Mouse (Mus musculus) neural tube, embryonic 11.5 days (tissue): ENCODE results near the gene Ppp2ca. TPM values are rescaled to one million over a fixed set of nuclear protein-coding genes. Genes with fewer than 3 reads are reported as not detected.
"Not testable (repeated sequence)": the region's sequence is repeated elsewhere in the genome, so short reads cannot be mapped to it uniquely, and the experiment has no call there.

Source experiments
- ATAC-seq: fragments of 200-750 bp; cut with Nextera tagmentation; 2 replicates; pipeline ENCODE4 v1.8.0; 2017; ENCODE audit warnings: moderate number of reproducible peaks, mild to moderate bottlenecking, moderate TSS enrichment, moderate library complexity; ENCODE audit not compliant: insufficient read depth, low FRiP score, low TSS enrichment
- DNase-seq: peaks from one replicate; pipeline ENCODE4 v3.0.0-alpha.2; 2015; ENCODE audit warnings: low spot score
- H3K27ac ChIP-seq: fragments of 300-500 bp; sonication (generic); 2 replicates; pipeline ENCODE4 v1.5.1; 2014; ENCODE audit warnings: low read depth, mild to moderate bottlenecking, low read length
- H3K27me3 ChIP-seq: fragments of 300-500 bp; sonication (generic); 2 replicates; pipeline ENCODE4 v1.6.1; 2014; ENCODE audit warnings: mild to moderate bottlenecking, low read length, mixed read lengths; ENCODE audit not compliant: control insufficient read depth, insufficient read depth
- H3K36me3 ChIP-seq: fragments of 300-500 bp; sonication (generic); 2 replicates; pipeline ENCODE4 v1.6.1; 2014; ENCODE audit warnings: mild to moderate bottlenecking, low read length, moderate library complexity, mixed read lengths; ENCODE audit not compliant: control insufficient read depth, insufficient read depth
- H3K4me1 ChIP-seq: fragments of 300-500 bp; sonication (generic); 2 replicates; pipeline ENCODE4 v1.6.1; 2014; ENCODE audit warnings: low read length, mixed read lengths; ENCODE audit not compliant: control insufficient read depth, insufficient read depth
- H3K4me2 ChIP-seq: fragments of 300-500 bp; sonication (generic); 2 replicates; pipeline ENCODE4 v1.6.1; 2014; ENCODE audit warnings: low read depth, mild to moderate bottlenecking, moderate library complexity
- H3K4me3 ChIP-seq: fragments of 300-500 bp; sonication (generic); 2 replicates; pipeline ENCODE4 v1.5.1; 2014; ENCODE audit warnings: low read depth, low read length
- H3K9ac ChIP-seq: fragments of 300-500 bp; sonication (generic); 2 replicates; pipeline ENCODE4 v1.6.1; 2014; ENCODE audit warnings: mild to moderate bottlenecking, low read length
- H3K9me3 ChIP-seq: fragments of 300-500 bp; sonication (generic); 2 replicates; pipeline ENCODE4 v1.6.1; 2016; ENCODE audit warnings: low read length; ENCODE audit not compliant: control insufficient read depth
- WGBS: fragments of 180-500 bp; shearing (Covaris S2); extraction: QIAGEN DNeasy Blood & Tissue Kit; methylation state at CpG from one replicate; pipeline ENCODE4 v1.1.7; 2014; 5-methylcytosine and 5-hydroxymethylcytosine counted together
- polyA plus RNA-seq: library from polyadenylated mRNA; unstranded; fragments of >200 nt; fragmentation: Nextera tagmentation; extraction: Ambion mirVana; gene quantifications from 2 replicates; pipeline ENCODE4 v1.2.1, GENCODE M21; 2014

Ppp2ca gene
- polyA plus RNA-seq, 1 experiment from 2014 or later: 132 TPM

GRCm38 (mm10) chr11:52102977-52103376 is 4.5 kb downstream of the Ppp2ca start:
- no peak for ATAC-seq
- no peak overlapping the region for H3K4me2 ChIP-seq
- no peak overlapping the region for H3K4me3 ChIP-seq
- 94% methylated on average over 4 of the region's 4 CpGs for WGBS
- H3K4me1 ChIP-seq: peaks cover 10% of the 10 kb centered on the region
- no peak overlapping the region for H3K9ac ChIP-seq
- no peaks in the 10 kb centered on the region for H3K27me3 ChIP-seq
- no peaks in the 10 kb centered on the region for H3K36me3 ChIP-seq
- DNase-seq: no peak
- H3K9me3 ChIP-seq: no peaks in the 10 kb centered on the region
- no peak overlapping the region for H3K27ac ChIP-seq

GRCm38 (mm10) chr11:52105503-52105902 is 7.0 kb downstream of the Ppp2ca start:
- H3K27me3 ChIP-seq: no peaks in the 10 kb centered on the region
- no peaks in the 10 kb centered on the region for H3K9me3 ChIP-seq
- H3K4me3 ChIP-seq: no peak overlapping the region
- DNase-seq: no peak
- no peak overlapping the region for H3K27ac ChIP-seq
- H3K9ac ChIP-seq: no peak overlapping the region
- H3K4me1 ChIP-seq: peaks cover 4% of the 10 kb centered on the region
- no peak overlapping the region for H3K4me2 ChIP-seq
- ATAC-seq: no peak
- H3K36me3 ChIP-seq: no peaks in the 10 kb centered on the region

GRCm38 (mm10) chr11:52106037-52106436 is 7.6 kb downstream of the Ppp2ca start:
- Histone ChIP-seq H3K9ac (no peak overlapping the region), H3K36me3 (no peaks in the 10 kb centered on the region), H3K9me3 (no peaks in the 10 kb centered on the region), H3K4me3 (no peak overlapping the region), H3K27me3 (no peaks in the 10 kb centered on the region), H3K27ac (no peak overlapping the region), H3K4me2 (no peak overlapping the region), H3K4me1 (no peaks in the 10 kb centered on the region; the same call in 1 of the 2 replicates)
- no peak for ATAC-seq
- no peak for DNase-seq
- 94% methylated on average over 2 of the region's 2 CpGs for WGBS

GRCm38 (mm10) chr11:52106438-52106837 is 8.0 kb downstream of the Ppp2ca start:
- Histone ChIP-seq H3K36me3 (no peaks in the 10 kb centered on the region), H3K4me2 (no peak overlapping the region), H3K4me1 (no peaks in the 10 kb centered on the region), H3K27me3 (no peaks in the 10 kb centered on the region), H3K9me3 (no peaks in the 10 kb centered on the region), H3K9ac (no peak overlapping the region), H3K4me3 (no peak overlapping the region), H3K27ac (no peak overlapping the region)
- ATAC-seq (no peak), DNase-seq (no peak)
- 93% methylated on average over 1 of the region's 1 CpGs for WGBS

- Histone ChIP-seq H3K27me3 (no peaks in the 10 kb centered on the region), H3K36me3 (no peaks in the 10 kb centered on the region), H3K9me3 (no peaks in the 10 kb centered on the region), H3K4me1 (no peaks in the 10 kb centered on the region), H3K9ac (no peak overlapping the region), H3K4me3 (no peak overlapping the region), H3K27ac (no peak overlapping the region), H3K4me2 (no peak overlapping the region)
- no peak for ATAC-seq
- WGBS: 87% methylated on average over 5 of the region's 5 CpGs
- DNase-seq: no peak
Measured at GRCm38 (mm10) chr11:52108796-52109195, 10.3 kb downstream of the Ppp2ca start.

GRCm38 (mm10) chr11:52109421-52109820 is 10.9 kb downstream of the Ppp2ca start:
- H3K4me1 ChIP-seq: no peaks in the 10 kb centered on the region
- H3K27ac ChIP-seq: no peak overlapping the region

GRCm38 (mm10) chr11:52115479-52115878 is 17.0 kb downstream of the Ppp2ca start:
- DNase-seq (no peak), ATAC-seq (no peak)
- no peak overlapping the region for H3K4me2 ChIP-seq
- peaks cover 26% of the 10 kb centered on the region for H3K36me3 ChIP-seq
- no peaks in the 10 kb centered on the region for H3K9me3 ChIP-seq
- H3K9ac ChIP-seq: no peak overlapping the region
- WGBS: 97% methylated on average over 3 of the region's 3 CpGs
- H3K27me3 ChIP-seq: no peaks in the 10 kb centered on the region
- H3K4me3 ChIP-seq: no peak overlapping the region
- H3K27ac ChIP-seq: no peak overlapping the region
- H3K4me1 ChIP-seq: no peaks in the 10 kb centered on the region

More at GRCm38 (mm10) chr11:52109421-52109820, 10.9 kb downstream of the Ppp2ca start:
- no peaks in the 10 kb centered on the region for H3K27me3 ChIP-seq
- H3K9ac ChIP-seq: no peak overlapping the region
- 0 out of 2 replicates have a peak, but pooled peaks cover under 1% of the 10 kb centered on the region for H3K36me3 ChIP-seq
- H3K9me3 ChIP-seq: no peaks in the 10 kb centered on the region
- H3K4me3 ChIP-seq: no peak overlapping the region
- ATAC-seq (no peak), DNase-seq (no peak)
- 88% methylated on average over 1 of the region's 1 CpGs for WGBS
- H3K4me2 ChIP-seq: no peak overlapping the region

GRCm38 (mm10) chr11:52116117-52116516 is 17.6 kb downstream of the Ppp2ca start:
- 91% methylated on average over 6 of the region's 6 CpGs for WGBS
- not testable (repeated sequence) for H3K4me2 ChIP-seq, H3K27ac ChIP-seq

GRCm38 (mm10) chr11:52117156-52117555 is 18.7 kb downstream of the Ppp2ca start:
- 98% methylated on average over 7 of the region's 7 CpGs for WGBS
- ATAC-seq: no peak
- no peak overlapping the region for H3K4me3 ChIP-seq
- H3K36me3 ChIP-seq: peaks cover 37% of the 10 kb centered on the region
- no peaks in the 10 kb centered on the region for H3K9me3 ChIP-seq
- no peak overlapping the region for H3K4me2 ChIP-seq
- H3K4me1 ChIP-seq: no peaks in the 10 kb centered on the region
- no peaks in the 10 kb centered on the region for H3K27me3 ChIP-seq
- H3K9ac ChIP-seq: no peak overlapping the region
- no peak for DNase-seq
- H3K27ac ChIP-seq: no peak overlapping the region

More at GRCm38 (mm10) chr11:52116117-52116516, 17.6 kb downstream of the Ppp2ca start:
- not testable (repeated sequence) for DNase-seq, H3K9ac ChIP-seq, H3K27me3 ChIP-seq, H3K4me3 ChIP-seq, H3K4me1 ChIP-seq, H3K9me3 ChIP-seq, ATAC-seq
- peaks cover 29% of the 10 kb centered on the region for H3K36me3 ChIP-seq
